Mouse (Mus musculus): Measurements from ENCODE around the gene App.

DNA sequence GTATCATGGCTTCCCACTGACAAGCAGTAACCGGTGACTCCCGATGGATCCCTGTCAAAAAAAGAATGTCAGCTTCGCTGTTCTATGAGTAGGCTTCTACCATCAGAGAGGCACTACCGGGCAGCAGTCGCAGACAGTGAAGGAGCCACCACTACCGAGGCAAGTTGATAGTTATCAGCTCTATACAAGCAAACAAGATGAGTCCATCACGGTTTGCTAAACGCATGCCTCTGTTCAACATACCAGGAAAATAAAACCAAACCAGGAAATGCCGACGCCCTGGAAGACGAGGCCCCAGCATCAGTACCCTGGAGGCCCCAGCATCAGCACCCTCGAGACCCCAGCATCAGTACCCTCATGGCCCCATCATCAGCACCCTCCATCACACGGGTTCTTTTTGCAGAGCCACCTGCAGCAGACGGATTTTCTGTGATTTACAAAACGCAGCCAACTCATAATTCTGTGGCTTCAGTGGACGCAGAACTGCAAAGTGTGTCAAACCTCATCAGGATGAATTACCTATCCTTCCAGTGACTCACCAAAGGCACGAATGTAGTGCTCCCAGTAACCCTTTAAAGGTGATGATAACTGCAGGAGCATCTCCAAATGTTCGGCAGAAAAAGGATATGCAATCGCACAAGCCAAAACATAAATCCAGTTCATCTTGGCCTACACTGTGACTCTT is 2.6 kb downstream of the App start:
- no peak for TF ChIP-seq MYOD1 (IDR thresholded peaks at IDR 0.05; ENCODE audit: control insufficient read depth in 1 of 3, insufficient read length in 2 of 3, low read depth in 2 of 3)
- TF ChIP-seq E2F4 (IDR thresholded peaks at IDR 0.05; ENCODE audit: insufficient read depth), result no peak
- TF ChIP-seq POLR2A (IDR thresholded peaks at IDR 0.05; ENCODE audit: insufficient read length, low read depth), result no peak
- no peak for TF ChIP-seq CEBPB (IDR thresholded peaks at IDR 0.05; ENCODE audit: insufficient read depth, poor library complexity, severe bottlenecking)
- no peak for TF ChIP-seq TCF3 (IDR thresholded peaks at IDR 0.05; ENCODE audit: insufficient read length, low read depth)
- TF ChIP-seq USF1 (IDR thresholded peaks at IDR 0.05; ENCODE audit: low read depth), result no peak
- TF ChIP-seq POLR2AphosphoS2 (IDR thresholded peaks at IDR 0.05; ENCODE audit: insufficient read length, low read depth), result no peak
- no peak for TF ChIP-seq TCF12 (IDR thresholded peaks at IDR 0.05; ENCODE audit: insufficient read depth, poor library complexity, severe bottlenecking)
- no peak for TF ChIP-seq MYOG (IDR thresholded peaks at IDR 0.05; ENCODE audit: control insufficient read depth in 1 of 3, insufficient read depth in 1 of 3, insufficient read length in 2 of 3, low read depth in 2 of 3)

Data from myocyte (in vitro differentiated cells).